Mouse (Mus musculus): ENCODE measurements at regions not wholly inside any gene's neighbourhood (a gene's known extent, or its start where the extent isn't known, plus 50 kb on each side); places are given as distances from the start of the nearest gene placed in this dataset.

GRCm38 (mm10) chr12:20614766-20615165 is 375.5 kb upstream of the Asap2 start:
- DNase-seq (ENCODE audit: low read depth), result peak; percentile 61

Data from fibroblast of lung, adult 2 months (primary cell).